In genomic region chr13:80557156-80557555, GRCm38 (mm10) we compare ENCODE assay signal across 9 mouse cellular contexts.
DNase-seq lines count a peak whose midpoint lies in the region; ATAC-seq lines count a peak whose summit lies in the region.
"Had no signal": no experiment of that assay in that cellular context is flagged by ENCODE, and none has a peak within 500 bp of the region (broad histone marks: within the 10 kb centered on the region; RNA-seq: fewer than 3 reads in every experiment).

No protein-coding gene starts in this region.

- H3K4me2 ChIP-seq in midbrain, embryonic 11.5 days: no peak overlapping the region
- H3K4me2 ChIP-seq in midbrain, embryonic 16.5 days (ENCODE audit: low read length): no peak overlapping the region
- no peak overlapping the region for H3K4me2 ChIP-seq in heart, embryonic 13.5 days

- H3K9me3 ChIP-seq in midbrain, embryonic 11.5 days (ENCODE audit: control insufficient read depth, low read length): no peaks in the 10 kb centered on the region
- H3K9me3 ChIP-seq in midbrain, embryonic 16.5 days (replicated peaks; ENCODE audit: control insufficient read depth, low read length, poor library complexity, severe bottlenecking): no peaks in the 10 kb centered on the region
- H3K9me3 ChIP-seq in heart, embryonic 13.5 days: no peaks in the 10 kb centered on the region

- no peaks in the 10 kb centered on the region for H3K36me3 ChIP-seq in midbrain, embryonic 11.5 days (ENCODE audit: control insufficient read depth, insufficient read depth, low read length)
- H3K36me3 ChIP-seq in midbrain, embryonic 16.5 days (ENCODE audit: control insufficient read depth, insufficient read depth, low read length): no peaks in the 10 kb centered on the region
- H3K36me3 ChIP-seq in heart, embryonic 13.5 days: no peaks in the 10 kb centered on the region

- no peaks in the 10 kb centered on the region for H3K27me3 ChIP-seq in midbrain, embryonic 11.5 days (ENCODE audit: control insufficient read depth, insufficient read depth, low read length)
- no peaks in the 10 kb centered on the region for H3K27me3 ChIP-seq in midbrain, embryonic 16.5 days (ENCODE audit: control insufficient read depth, insufficient read depth, low read depth, low read length)
- H3K27me3 ChIP-seq in heart, embryonic 13.5 days (replicated peaks): no peaks in the 10 kb centered on the region

- H3K9ac ChIP-seq in midbrain, embryonic 11.5 days (ENCODE audit: low read length): no peak overlapping the region
- no peak overlapping the region for H3K9ac ChIP-seq in midbrain, embryonic 16.5 days (ENCODE audit: low read depth, low read length)
- no peak overlapping the region for H3K9ac ChIP-seq in heart, embryonic 13.5 days
- H3K9ac ChIP-seq: liver, embryonic 14.5 days had no signal

- peak; percentile 82 for DNase-seq in midbrain, embryonic 11.5 days (ENCODE audit: low spot score, missing footprints)
- peak; percentile 48 for DNase-seq in embryo, embryonic 10.5 days (ENCODE audit: low spot score)
- no peak for DNase-seq in frontal cortex, postnatal 14 days (ENCODE audit: low spot score in 2 of 2)
- no peak for DNase-seq in ovary, postnatal 10 days (ENCODE audit: low spot score)
- DNase-seq: kidney, postnatal 10 days had no signal

- H3K4me3 ChIP-seq in midbrain, embryonic 11.5 days (ENCODE audit: low read depth, low read length): no peak overlapping the region
- H3K4me3 ChIP-seq in midbrain, embryonic 16.5 days (ENCODE audit: low read depth, low read length): no peak overlapping the region
- H3K4me3 ChIP-seq in heart, embryonic 13.5 days: no peak overlapping the region

- no peak overlapping the region for H3K27ac ChIP-seq in midbrain, embryonic 11.5 days (ENCODE audit: low read depth, low read length)
- H3K27ac ChIP-seq in midbrain, embryonic 16.5 days (ENCODE audit: low read length): no peak overlapping the region
- no peak overlapping the region for H3K27ac ChIP-seq in heart, embryonic 13.5 days (replicated peaks)
- H3K27ac ChIP-seq: liver, embryonic 14.5 days had no signal

- peak; percentile 75 for ATAC-seq in midbrain, embryonic 11.5 days (ENCODE audit: low FRiP score)
- ATAC-seq in midbrain, embryonic 16.5 days: no peak
- peak; percentile 19; the same call in 1 of the 2 replicates for ATAC-seq in heart, embryonic 13.5 days (ENCODE audit: extremely low read depth, insufficient number of reproducible peaks, low FRiP score, low TSS enrichment)
- ATAC-seq in megakaryocyte, adult 5-6 weeks (ENCODE audit: poor library complexity, severe bottlenecking): no peak

- no peaks in the 10 kb centered on the region for H3K4me1 ChIP-seq in midbrain, embryonic 11.5 days (ENCODE audit: control insufficient read depth, insufficient read depth, low read length)
- H3K4me1 ChIP-seq in midbrain, embryonic 16.5 days (ENCODE audit: control insufficient read depth, insufficient read depth, low read length): no peaks in the 10 kb centered on the region
- H3K4me1 ChIP-seq in heart, embryonic 13.5 days: peaks cover 4% of the 10 kb centered on the region; the same call in 1 of the 2 replicates

Comparison
In these comparisons a context has a peak if more than half of its experiments do, and no peak if none do; other contexts are left out.
1. ATAC-seq: peak in midbrain, embryonic 11.5 days (single experiment) and heart, embryonic 13.5 days (single experiment); none in midbrain, embryonic 16.5 days (single experiment) and megakaryocyte, adult 5-6 weeks (single experiment).
2. DNase-seq: peak in midbrain, embryonic 11.5 days (single experiment) and embryo, embryonic 10.5 days (single experiment); none in frontal cortex, postnatal 14 days (0 of 2) and ovary, postnatal 10 days (single experiment).